Mouse (Mus musculus): ENCODE measurements at regions not wholly inside any gene's neighbourhood (a gene's known extent, or its start where the extent isn't known, plus 50 kb on each side); places are given as distances from the start of the nearest gene placed in this dataset.

- TF ChIP-seq EP300 (IDR thresholded peaks at IDR 0.05; ENCODE audit: low read depth) (no peak), CTCF (IDR thresholded peaks at IDR 0.05; ENCODE audit: low read depth) (no peak)
Observed at GRCm38 (mm10) chr17:7594801-7595200, 209.5 kb upstream of the Unc93a2 start.

All from liver, postnatal 0 days (tissue).